Mouse (Mus musculus) macrophage (primary cell): ENCODE measurements around the gene Usp18. TPM values are rescaled to one million over a fixed set of nuclear protein-coding genes. Genes with fewer than 3 reads are reported as not detected.

Source experiments
- H3K27ac ChIP-seq: fragments of 350-480 bp; formaldehyde crosslinking; 2 replicates; pipeline ENCODE4 v1.9.0; 2021
- H3K36me3 ChIP-seq: fragments of 350-480 bp; formaldehyde crosslinking; 2 replicates; pipeline ENCODE4 v1.9.0; 2021; ENCODE audit errors: inconsistent target
- H3K4me3 ChIP-seq: fragments of 350-480 bp; formaldehyde crosslinking; 2 replicates; pipeline ENCODE4 v1.9.0; 2021; ENCODE audit errors: inconsistent target
- H3K79me2 ChIP-seq: fragments of 350-480 bp; formaldehyde crosslinking; 2 replicates; pipeline ENCODE4 v1.9.0; 2021; ENCODE audit errors: inconsistent target
- WGBS: methylation state at CpG from one replicate; pipeline ENCODE4 v1.1.7; 2026; ENCODE audit warnings: inconsistent platforms; ENCODE audit not compliant: missing documents; 5-methylcytosine and 5-hydroxymethylcytosine counted together
- polyA plus RNA-seq: library from polyadenylated mRNA; stranded (reverse); fragments of 250-400 nt; gene quantifications from 3 replicates; pipeline ENCODE4 v1.2.4, GENCODE M21; 2018; ENCODE audit warnings: inconsistent platforms
- total RNA-seq, 78 experiments: library from RNA; depleted of rRNA; stranded (reverse); fragments of 250-400 nt; gene quantifications; 1 replicate in 9 of 78; 2 replicates in 24 of 78; 3 replicates in 43 of 78; 4 replicates in 2 of 78; pipeline ENCODE4 v1.2.4; 2018; ENCODE audit warnings: inconsistent platforms in 56 of 78

The Usp18 gene
- 100 to 1,000 TPM in 16 of 26 experiments, 10 to 100 TPM in 10; 17.9 to 559 (median 182) TPM for total RNA-seq (2018; cell fraction: chromatin; rRNA removed)
- total RNA-seq (2018; cell fraction: cytosol; rRNA removed): 100 to 1,000 TPM in 14 of 26 experiments, 10 to 100 TPM in 12; 30.2 to 460 (median 206) TPM
- total RNA-seq (2018; cell fraction: nucleus; rRNA removed): 100 to 1,000 TPM in 15 of 26 experiments, 10 to 100 TPM in 11; 29.9 to 507 (median 257) TPM
- 14.8 to 76.4 TPM (median 35.5 TPM) in 3 replicates for polyA plus RNA-seq

DNA sequence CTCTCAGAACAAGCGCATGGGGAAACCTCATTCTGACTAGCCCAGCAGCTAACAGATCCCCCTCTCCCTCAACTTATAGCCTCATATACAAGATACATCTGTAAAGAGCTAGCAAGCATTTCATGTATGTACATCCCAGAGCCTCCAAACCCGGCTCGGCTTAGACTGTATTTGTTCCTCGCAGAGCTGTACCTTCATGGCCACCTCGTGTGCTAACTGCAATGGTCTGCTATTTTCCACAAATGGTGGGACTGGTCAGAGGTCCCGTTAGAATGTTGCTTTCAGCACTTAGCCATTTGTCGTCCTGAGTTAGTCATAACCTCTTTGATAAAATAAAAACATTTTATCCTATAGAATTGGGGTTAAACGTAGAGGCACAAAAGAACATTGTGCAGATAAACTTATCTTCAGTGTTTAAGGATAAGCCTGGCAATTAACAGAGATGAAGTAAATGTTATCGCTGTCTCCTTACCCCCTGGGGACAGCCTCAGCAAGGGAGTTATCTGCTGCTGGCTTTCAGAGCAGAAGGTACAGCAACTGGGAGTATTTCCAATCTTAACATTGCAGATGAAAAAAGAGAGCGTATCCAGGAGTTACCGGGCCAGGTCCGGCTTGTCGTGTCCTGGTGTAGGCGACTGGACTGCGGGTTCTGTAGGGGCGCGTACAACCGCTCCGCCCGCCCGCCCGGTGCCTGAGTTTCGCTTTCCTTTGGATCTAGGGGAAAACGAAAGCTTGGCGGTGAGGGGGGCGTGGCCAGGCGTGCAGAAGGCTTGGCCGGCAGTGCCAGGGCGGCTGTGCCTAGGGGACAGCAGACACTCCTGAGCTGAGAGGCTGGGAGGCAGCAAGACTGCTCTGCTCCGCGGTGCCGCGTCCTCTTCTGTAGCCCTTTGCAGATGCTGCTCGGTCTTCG lies at the start of gene Usp18:
Gene Usp18, plus strand, starts transcription at position 780 of the 910 bp plus-strand sequence.
- H3K4me3 ChIP-seq: peak within 1 kb of the TSS; percentile 66
- WGBS: 3% methylated on average over 35 of the region's 35 CpGs
- H3K79me2 ChIP-seq: peaks cover 63% of the 10 kb centered on the region
- H3K27ac ChIP-seq: peak within 1 kb of the TSS; percentile 76
- H3K36me3 ChIP-seq: peaks cover 10% of the 10 kb centered on the region; the same call in 1 of the 2 replicates

DNA sequence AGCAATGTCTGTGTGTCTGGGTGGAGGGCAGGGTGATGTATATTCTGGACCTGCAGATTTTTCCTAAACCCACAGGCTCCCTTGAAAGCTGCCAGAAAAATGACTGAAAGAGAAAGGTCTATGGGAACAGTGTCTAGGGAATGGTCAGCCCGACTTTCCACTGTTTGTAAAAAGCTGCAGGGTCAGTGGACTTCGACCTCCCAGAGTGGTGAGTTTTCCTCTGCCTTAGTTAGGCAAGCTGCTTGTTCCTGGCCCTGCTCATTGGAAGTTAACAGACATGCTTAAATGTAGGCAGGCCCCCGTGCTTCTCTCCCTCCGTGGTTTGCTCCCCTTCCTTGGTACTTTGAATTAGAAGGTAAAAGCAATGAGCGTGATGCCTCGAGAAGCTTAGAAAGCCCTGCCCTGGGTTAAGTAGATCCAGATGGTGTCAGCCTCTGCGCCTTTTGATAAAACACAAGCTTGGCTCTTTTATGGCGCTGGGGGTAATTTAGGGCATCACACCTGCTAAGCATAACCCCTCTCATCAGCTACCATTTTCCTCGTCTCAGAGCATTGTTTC lies 47.8 kb upstream of the Usp18 start:
- no peak overlapping the region for H3K4me3 ChIP-seq
- no peaks in the 10 kb centered on the region for H3K36me3 ChIP-seq
- H3K79me2 ChIP-seq: no peaks in the 10 kb centered on the region
- WGBS: 97% methylated on average over 9 of the region's 9 CpGs
- H3K27ac ChIP-seq: no peak overlapping the region

DNA sequence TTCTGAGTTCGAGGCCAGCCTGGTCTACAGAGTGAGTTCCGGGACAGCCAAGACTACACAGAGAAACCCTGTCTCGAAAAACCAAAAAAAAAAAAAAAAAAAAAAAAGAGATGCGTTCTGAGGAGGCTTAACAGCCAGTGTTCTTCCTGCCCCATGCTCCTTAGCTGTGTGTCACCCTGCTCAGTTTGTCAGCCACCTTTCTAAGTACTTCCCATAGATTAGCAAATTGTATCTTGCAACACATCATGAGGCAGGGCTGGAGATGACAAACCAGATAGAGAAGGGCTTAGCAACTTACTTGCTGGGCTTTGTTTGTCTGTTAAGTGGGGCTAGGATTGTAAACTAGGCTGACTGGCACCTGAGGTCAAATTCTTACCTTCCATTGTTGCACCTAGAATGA lies 45.2 kb upstream of the Usp18 start:
- 63% methylated on average over 1 of the region's 4 CpGs for WGBS

DNA sequence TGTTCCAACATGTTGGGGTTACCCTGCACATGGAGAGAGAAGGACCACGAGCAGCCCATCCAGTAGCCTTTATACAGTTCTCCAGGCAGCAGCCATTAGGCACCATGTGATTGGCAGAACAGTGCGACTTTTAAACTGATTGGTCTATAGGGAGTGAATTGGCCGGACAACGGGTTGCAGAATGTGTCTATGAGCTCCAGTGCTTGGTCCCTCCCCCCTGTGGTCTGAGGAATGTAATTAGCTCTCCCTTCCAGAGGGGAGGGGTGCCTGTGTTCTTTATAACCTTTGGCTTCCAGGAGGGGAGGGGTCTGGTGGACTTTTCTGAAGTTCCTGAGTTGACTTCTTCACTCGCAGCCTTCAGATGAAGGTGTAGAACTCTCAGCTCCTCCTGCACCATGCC lies 43.7 kb upstream of the Usp18 start:
- 98% methylated on average over 5 of the region's 5 CpGs for WGBS
- no peaks in the 10 kb centered on the region for H3K36me3 ChIP-seq
- H3K27ac ChIP-seq: no peak overlapping the region
- H3K79me2 ChIP-seq: no peaks in the 10 kb centered on the region
- no peak overlapping the region for H3K4me3 ChIP-seq

More for the DNA sequence above, 45.2 kb upstream of the Usp18 start:
- Histone ChIP-seq H3K27ac (no peak overlapping the region), H3K79me2 (no peaks in the 10 kb centered on the region), H3K36me3 (no peaks in the 10 kb centered on the region), H3K4me3 (no peak overlapping the region)

DNA sequence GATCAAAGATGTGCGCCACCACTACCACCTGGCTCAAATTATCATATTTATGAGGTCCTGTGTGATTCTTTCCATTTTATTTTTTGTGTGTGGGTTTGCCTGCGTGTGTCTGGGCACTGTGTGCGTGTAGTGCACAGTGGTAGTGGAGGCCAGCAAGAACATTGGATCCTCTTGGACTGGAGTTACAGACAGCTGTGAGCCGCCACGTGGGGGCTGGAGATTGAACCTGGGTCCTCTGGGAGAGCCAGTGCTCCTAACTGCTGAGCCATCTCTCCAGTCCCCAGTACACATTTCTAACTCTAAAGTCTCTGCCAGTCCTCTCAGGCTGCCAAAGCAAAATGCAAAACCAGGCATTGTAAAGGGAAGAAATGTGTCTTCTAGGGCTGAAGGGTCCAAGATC lies 39.2 kb upstream of the Usp18 start:
- 93% methylated on average over 5 of the region's 5 CpGs for WGBS
- Histone ChIP-seq H3K27ac (no peak overlapping the region), H3K36me3 (no peaks in the 10 kb centered on the region), H3K4me3 (no peak overlapping the region), H3K79me2 (no peaks in the 10 kb centered on the region)

DNA sequence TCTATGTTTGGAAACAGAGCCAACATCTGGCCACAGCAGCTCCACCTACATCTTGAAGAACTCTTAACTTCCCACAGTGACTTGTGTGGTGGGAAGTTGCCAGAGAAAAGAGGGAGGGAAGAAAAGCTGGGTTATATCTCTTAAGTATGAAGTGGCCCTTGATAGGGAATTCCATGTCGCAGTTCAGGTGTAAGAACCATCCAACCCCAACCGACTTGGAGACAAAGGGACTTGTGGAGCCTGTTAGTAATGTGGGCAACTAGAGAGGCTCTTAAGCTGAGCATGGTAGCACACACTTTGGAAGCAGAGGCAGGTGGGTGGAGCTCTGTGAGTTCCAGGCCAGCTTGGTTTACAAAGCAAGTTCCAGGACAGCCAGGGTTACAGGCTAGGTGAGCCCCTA lies 36.1 kb upstream of the Usp18 start:
- WGBS: 91% methylated on average over 2 of the region's 2 CpGs
- H3K4me3 ChIP-seq: no peak overlapping the region

DNA sequence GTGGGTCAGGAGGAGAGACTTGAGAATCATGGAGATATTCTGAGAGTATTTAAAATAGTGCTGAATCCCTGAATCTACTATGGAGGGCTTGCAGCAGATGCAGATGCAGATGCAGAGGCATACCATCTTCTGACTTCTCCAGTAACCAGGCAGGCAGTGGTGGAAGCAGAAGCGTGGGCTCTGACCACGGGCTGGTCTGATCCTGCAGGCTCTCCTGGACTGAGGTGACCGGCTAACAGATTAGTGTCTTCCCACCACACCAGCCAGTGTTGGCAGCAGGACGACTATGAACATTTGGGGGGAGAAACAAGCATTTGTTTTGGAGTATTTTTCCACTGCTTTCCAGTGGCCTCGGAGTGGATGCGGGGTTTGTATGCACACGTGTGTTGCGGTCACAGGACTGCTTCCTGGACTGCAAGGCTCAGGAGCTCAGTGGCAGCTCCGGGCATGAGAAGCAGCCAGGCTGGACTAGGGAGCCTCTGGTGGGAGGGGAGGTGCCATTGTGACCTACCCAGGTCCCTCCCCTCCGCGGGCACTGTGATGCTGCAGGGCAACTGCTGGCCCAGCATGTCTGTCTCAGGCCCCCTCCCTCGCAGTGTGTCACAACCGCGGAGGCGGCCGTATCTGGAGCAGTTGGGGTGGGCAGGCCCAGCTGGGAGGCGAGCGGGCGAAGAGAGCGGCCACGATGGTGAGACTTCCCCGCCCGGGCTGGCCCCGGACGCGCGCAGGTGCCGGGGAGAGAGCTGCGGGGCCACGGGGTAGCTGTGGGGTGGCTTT lies 35.4 kb upstream of the Usp18 start, which contains the start of gene Tuba8:
Gene Tuba8, plus strand, starts transcription at position 548 of the 777 bp plus-strand sequence.
- Histone ChIP-seq H3K36me3 (no peaks in the 10 kb centered on the region), H3K79me2 (no peaks in the 10 kb centered on the region)
- WGBS: 9% methylated on average over 30 of the region's 30 CpGs

More for the DNA sequence above, 36.1 kb upstream of the Usp18 start:
- Histone ChIP-seq H3K36me3 (no peaks in the 10 kb centered on the region), H3K27ac (no peak overlapping the region), H3K79me2 (no peaks in the 10 kb centered on the region)

DNA sequence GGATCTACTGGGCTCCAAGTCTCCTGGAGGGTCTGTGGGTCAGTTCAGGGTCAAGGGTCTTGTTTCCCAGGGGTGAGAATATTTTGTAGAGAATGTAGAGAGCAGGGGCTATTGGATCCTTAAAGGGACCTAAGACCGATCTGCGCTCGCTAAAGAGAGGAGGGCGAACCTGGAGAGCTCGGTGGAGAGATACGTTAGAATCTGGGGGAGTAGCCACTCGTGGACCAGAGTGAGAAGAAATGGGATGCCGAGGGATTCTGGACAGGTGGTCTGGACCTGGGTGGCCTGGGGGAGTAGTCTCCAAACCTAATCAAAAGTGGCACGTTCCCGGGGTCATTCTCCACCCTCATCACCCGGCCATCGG lies 34.8 kb upstream of the Usp18 start:
- H3K79me2 ChIP-seq: no peaks in the 10 kb centered on the region
- no peak overlapping the region for H3K27ac ChIP-seq
- H3K36me3 ChIP-seq: no peaks in the 10 kb centered on the region
- no peak overlapping the region for H3K4me3 ChIP-seq
- 0% methylated on average over 12 of the region's 12 CpGs for WGBS

More for the DNA sequence above, 35.4 kb upstream of the Usp18 start, which contains the start of gene Tuba8:
- no peak within 1 kb of the TSS for H3K27ac ChIP-seq
- H3K4me3 ChIP-seq: no peak within 1 kb of the TSS

DNA sequence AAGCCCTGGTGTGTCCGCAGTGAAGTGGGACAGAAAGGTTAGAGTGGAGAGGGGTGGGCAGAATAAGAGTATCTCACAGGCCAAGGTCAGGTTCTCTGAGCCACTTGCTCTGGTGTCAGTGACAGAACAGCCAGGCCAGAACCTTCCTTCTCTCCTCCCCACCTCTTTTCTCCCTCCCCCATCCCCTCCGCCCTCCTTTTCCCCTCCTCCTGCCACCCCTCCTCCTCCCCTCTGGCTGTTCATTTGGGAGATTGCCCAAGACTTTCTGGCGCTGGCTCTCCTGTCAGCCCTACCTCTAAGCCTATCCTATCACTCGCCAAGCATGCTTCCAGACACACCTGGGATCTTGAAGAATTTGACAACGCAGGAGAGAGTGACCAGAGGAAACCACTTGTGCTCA lies 34.0 kb upstream of the Usp18 start:
- WGBS: 46% methylated on average over 3 of the region's 5 CpGs
- no peak overlapping the region for H3K4me3 ChIP-seq
- H3K79me2 ChIP-seq: no peaks in the 10 kb centered on the region
- H3K36me3 ChIP-seq: no peaks in the 10 kb centered on the region
- no peak overlapping the region for H3K27ac ChIP-seq

DNA sequence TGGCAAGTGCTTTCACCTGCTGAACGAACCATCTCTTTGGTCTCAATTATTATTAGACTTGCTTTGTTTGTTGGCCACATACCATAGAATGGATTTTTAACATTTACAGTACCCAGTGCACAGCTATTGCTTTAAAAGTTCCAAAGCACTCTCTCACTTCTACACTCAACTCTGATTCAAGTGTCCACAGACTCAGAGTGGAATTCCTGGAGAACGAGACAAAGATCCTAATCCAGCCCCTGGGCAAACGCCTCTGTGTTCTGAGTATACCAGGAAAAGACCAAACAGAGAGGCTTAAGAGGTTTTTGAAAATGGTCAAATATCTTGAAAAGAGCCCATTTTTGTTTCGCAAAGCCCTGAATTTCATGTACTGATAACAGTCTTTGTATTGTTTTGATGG lies 32.7 kb upstream of the Usp18 start:
- Histone ChIP-seq H3K4me3 (no peak overlapping the region), H3K79me2 (no peaks in the 10 kb centered on the region), H3K36me3 (no peaks in the 10 kb centered on the region), H3K27ac (no peak overlapping the region)
- WGBS: 98% methylated on average over 4 of the region's 4 CpGs

DNA sequence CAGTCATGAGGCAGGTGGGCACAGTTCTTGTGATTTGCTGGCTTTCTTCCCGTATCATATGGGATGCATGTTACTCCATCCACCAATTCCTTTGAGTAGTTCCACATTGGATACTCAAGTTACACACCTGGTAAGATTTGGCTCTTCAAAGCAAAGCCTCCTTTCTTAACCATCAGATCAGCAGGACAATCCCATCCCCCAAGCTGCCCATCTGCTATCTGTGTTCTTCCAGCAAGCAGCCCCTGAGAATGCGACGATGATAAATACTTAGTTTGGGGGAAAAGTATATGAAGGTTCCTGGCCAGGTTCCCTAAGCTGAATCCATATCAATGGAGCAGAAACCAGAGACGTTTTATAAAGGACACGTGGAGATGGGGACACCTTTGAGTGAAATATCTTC lies 31.5 kb upstream of the Usp18 start:
- Histone ChIP-seq H3K4me3 (no peak overlapping the region), H3K79me2 (no peaks in the 10 kb centered on the region), H3K27ac (no peak overlapping the region), H3K36me3 (no peaks in the 10 kb centered on the region)
- 54% methylated on average over 5 of the region's 5 CpGs for WGBS

DNA sequence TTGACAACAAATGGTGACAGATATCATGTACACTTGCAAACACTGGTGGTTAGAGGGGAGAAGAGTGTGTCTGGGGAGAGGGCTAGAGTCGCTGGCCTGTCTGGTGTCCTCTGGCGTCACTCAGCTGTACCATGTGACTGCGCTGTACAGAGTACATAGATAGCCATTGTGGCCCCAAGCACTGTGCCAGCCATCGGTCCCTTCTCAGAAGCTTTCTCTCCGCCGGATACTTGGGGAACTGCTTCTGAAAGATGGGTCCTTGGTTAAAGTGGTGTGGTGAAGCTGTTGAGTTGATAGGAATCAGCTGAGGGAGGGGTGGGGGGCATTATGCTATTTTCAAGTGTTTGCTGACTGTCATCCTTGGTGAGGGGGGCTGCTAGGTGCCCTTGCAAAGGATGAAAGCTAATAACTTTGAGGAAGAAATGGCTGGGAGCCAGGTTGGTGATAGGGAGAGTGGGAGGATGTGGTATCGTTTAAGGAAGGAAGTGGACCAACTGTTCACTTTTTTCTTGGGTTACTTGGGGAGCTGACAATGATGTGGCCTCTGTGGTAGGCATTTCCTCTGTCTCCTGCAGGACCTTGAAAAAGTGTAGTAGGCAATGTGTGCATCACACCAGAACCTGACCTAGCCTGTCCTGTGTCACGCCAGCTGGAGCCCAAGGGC lies 30.9 kb upstream of the Usp18 start:
- no peaks in the 10 kb centered on the region for H3K79me2 ChIP-seq
- H3K27ac ChIP-seq: no peak overlapping the region
- no peak overlapping the region for H3K4me3 ChIP-seq
- WGBS: 0% methylated on average over 8 of the region's 8 CpGs
- H3K36me3 ChIP-seq: no peaks in the 10 kb centered on the region

DNA sequence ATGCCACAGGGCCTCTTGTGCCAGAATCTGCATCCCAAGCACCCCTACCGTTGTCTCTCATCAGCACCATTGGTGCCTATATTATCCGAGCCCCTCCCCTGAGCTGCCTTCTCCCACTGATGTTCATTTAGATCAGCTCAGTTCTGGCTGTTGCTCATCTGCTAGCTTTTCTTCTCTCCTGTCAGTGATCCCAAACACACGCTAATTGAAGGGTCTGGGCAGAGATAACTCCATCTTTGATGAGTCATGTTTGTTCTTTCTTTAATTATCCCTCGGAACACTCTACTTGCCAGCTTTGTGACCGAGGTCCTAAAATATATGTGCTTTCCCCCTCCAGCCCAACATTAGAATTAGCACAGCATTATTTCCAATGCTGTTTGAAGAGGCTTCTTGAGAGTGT lies 30.4 kb upstream of the Usp18 start:
- Histone ChIP-seq H3K4me3 (no peak overlapping the region), H3K79me2 (no peaks in the 10 kb centered on the region), H3K27ac (no peak overlapping the region), H3K36me3 (no peaks in the 10 kb centered on the region)
- WGBS: 12% methylated on average over 5 of the region's 5 CpGs

DNA sequence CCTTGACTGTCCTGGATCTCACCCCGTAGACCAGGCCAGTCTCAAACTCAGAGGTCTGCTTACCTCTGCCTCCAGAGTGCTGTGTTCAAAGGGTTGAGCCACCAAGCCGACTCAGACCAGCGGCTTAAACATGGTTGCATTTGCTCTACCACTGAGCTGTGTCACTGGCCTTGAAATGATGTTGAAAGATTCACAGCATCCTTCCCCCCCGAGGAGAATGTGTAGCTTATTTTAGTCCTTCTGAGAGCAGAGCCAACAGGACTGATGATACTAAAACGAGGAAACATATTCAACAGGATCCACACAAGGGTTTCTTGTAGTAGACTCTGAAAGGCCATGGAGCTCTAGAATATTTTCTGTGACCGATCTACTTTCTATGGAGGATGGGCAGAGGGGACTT lies 29.8 kb upstream of the Usp18 start:
- no peaks in the 10 kb centered on the region for H3K36me3 ChIP-seq
- no peak overlapping the region for H3K27ac ChIP-seq
- H3K4me3 ChIP-seq: no peak overlapping the region
- 50% methylated on average over 6 of the region's 6 CpGs for WGBS
- H3K79me2 ChIP-seq: no peaks in the 10 kb centered on the region
